Mouse (Mus musculus): ENCODE measurements around the gene Tspear. TPM values are rescaled to one million over a fixed set of nuclear protein-coding genes. Genes with fewer than 3 reads are reported as not detected.
A peak's percentile ranks its signal among the peaks of the same experiment; 100 is the strongest.
"Not testable (repeated sequence)": the region's sequence is repeated elsewhere in the genome, so short reads cannot be mapped to it uniquely, and the experiment has no call there.

Gene Tspear
- total RNA-seq, 1 experiment from 2014 or later, result 2.8 TPM

GRCm38 (mm10) chr10:77753448-77753847 lies 67.1 kb downstream of the Tspear start:
- no peak for ATAC-seq (replicated peaks in 1 of 2; ENCODE audit: insufficient read depth in 1 of 2, low FRiP score in 2 of 2, low TSS enrichment in 1 of 2, low read depth in 1 of 2, poor library complexity in 2 of 2, severe bottlenecking in 2 of 2)

GRCm38 (mm10) chr10:77759582-77759981 lies 73.2 kb downstream of the Tspear start, which contains the start of gene Gm3233:
Gene Gm3233, minus strand, starts transcription at chr10:77759682.
- ATAC-seq (replicated peaks in 1 of 2; ENCODE audit: insufficient read depth in 1 of 2, low FRiP score in 2 of 2, low TSS enrichment in 1 of 2, low read depth in 1 of 2, poor library complexity in 2 of 2, severe bottlenecking in 2 of 2), result not testable (repeated sequence)

GRCm38 (mm10) chr10:77769727-77770126 lies 83.4 kb downstream of the Tspear start:
- ATAC-seq (replicated peaks in 1 of 2; ENCODE audit: insufficient read depth in 1 of 2, low FRiP score in 2 of 2, low TSS enrichment in 1 of 2, low read depth in 1 of 2, poor library complexity in 2 of 2, severe bottlenecking in 2 of 2), result no peak

- ATAC-seq (replicated peaks in 1 of 2; ENCODE audit: insufficient read depth in 1 of 2, low FRiP score in 2 of 2, low TSS enrichment in 1 of 2, low read depth in 1 of 2, poor library complexity in 2 of 2, severe bottlenecking in 2 of 2), result not testable (repeated sequence)
These were observed 84.9 kb downstream of the Tspear start, which contains the start of gene Gm3238 for GRCm38 (mm10) chr10:77771225-77771624. Gene Gm3238, minus strand, starts transcription at chr10:77771325.

GRCm38 (mm10) chr10:77772142-77772541 lies 85.8 kb downstream of the Tspear start:
- not testable (repeated sequence) for ATAC-seq (replicated peaks in 1 of 2; ENCODE audit: insufficient read depth in 1 of 2, low FRiP score in 2 of 2, low TSS enrichment in 1 of 2, low read depth in 1 of 2, poor library complexity in 2 of 2, severe bottlenecking in 2 of 2)

GRCm38 (mm10) chr10:77776844-77777243 lies 90.5 kb downstream of the Tspear start, which contains the start of gene Gm7138:
Gene Gm7138, minus strand, starts transcription at chr10:77776944.
- ATAC-seq (replicated peaks in 1 of 2; ENCODE audit: insufficient read depth in 1 of 2, low FRiP score in 2 of 2, low TSS enrichment in 1 of 2, low read depth in 1 of 2, poor library complexity in 2 of 2, severe bottlenecking in 2 of 2), result not testable (repeated sequence)

- ATAC-seq (replicated peaks in 1 of 2; ENCODE audit: insufficient read depth in 1 of 2, low FRiP score in 2 of 2, low TSS enrichment in 1 of 2, low read depth in 1 of 2, poor library complexity in 2 of 2, severe bottlenecking in 2 of 2), result not testable (repeated sequence)
These were observed 96.1 kb downstream of the Tspear start, which contains the start of gene Gm3250 for GRCm38 (mm10) chr10:77782442-77782841. Gene Gm3250, minus strand, starts transcription at chr10:77782542.

- not testable (repeated sequence) for ATAC-seq (replicated peaks in 1 of 2; ENCODE audit: insufficient read depth in 1 of 2, low FRiP score in 2 of 2, low TSS enrichment in 1 of 2, low read depth in 1 of 2, poor library complexity in 2 of 2, severe bottlenecking in 2 of 2)
These were observed 97.0 kb downstream of the Tspear start for GRCm38 (mm10) chr10:77783396-77783795.

- not testable (repeated sequence) for ATAC-seq (replicated peaks in 1 of 2; ENCODE audit: insufficient read depth in 1 of 2, low FRiP score in 2 of 2, low TSS enrichment in 1 of 2, low read depth in 1 of 2, poor library complexity in 2 of 2, severe bottlenecking in 2 of 2)
These were observed 101.5 kb downstream of the Tspear start, which contains the start of gene Gm7137 for GRCm38 (mm10) chr10:77787876-77788275. Gene Gm7137, minus strand, starts transcription at chr10:77788200.

- no peak for ATAC-seq (replicated peaks in 1 of 2; ENCODE audit: insufficient read depth in 1 of 2, low FRiP score in 2 of 2, low TSS enrichment in 1 of 2, low read depth in 1 of 2, poor library complexity in 2 of 2, severe bottlenecking in 2 of 2)
These were observed 102.3 kb downstream of the Tspear start for GRCm38 (mm10) chr10:77788621-77789020.

GRCm38 (mm10) chr10:77794976-77795375 lies 108.6 kb downstream of the Tspear start, which contains the start of gene Gm9639:
Gene Gm9639, minus strand, starts transcription at chr10:77795076.
- ATAC-seq (replicated peaks in 1 of 2; ENCODE audit: insufficient read depth in 1 of 2, low FRiP score in 2 of 2, low TSS enrichment in 1 of 2, low read depth in 1 of 2, poor library complexity in 2 of 2, severe bottlenecking in 2 of 2), result no peak

- no peak for ATAC-seq (replicated peaks in 1 of 2; ENCODE audit: insufficient read depth in 1 of 2, low FRiP score in 2 of 2, low TSS enrichment in 1 of 2, low read depth in 1 of 2, poor library complexity in 2 of 2, severe bottlenecking in 2 of 2)
These were observed 111.3 kb downstream of the Tspear start for GRCm38 (mm10) chr10:77797677-77798076.

GRCm38 (mm10) chr10:77798164-77798920 lies 112.0 kb downstream of the Tspear start:
- ATAC-seq (replicated peaks in 1 of 2; ENCODE audit: insufficient read depth in 1 of 2, low FRiP score in 2 of 2, low TSS enrichment in 1 of 2, low read depth in 1 of 2, poor library complexity in 2 of 2, severe bottlenecking in 2 of 2), result not testable (repeated sequence)

- ATAC-seq (replicated peaks in 1 of 2; ENCODE audit: insufficient read depth in 1 of 2, low FRiP score in 2 of 2, low TSS enrichment in 1 of 2, low read depth in 1 of 2, poor library complexity in 2 of 2, severe bottlenecking in 2 of 2), result no peak
These were observed 112.6 kb downstream of the Tspear start, which contains the start of gene Gm19668 for GRCm38 (mm10) chr10:77798921-77799508. Gene Gm19668, minus strand, starts transcription at chr10:77799133.

GRCm38 (mm10) chr10:77804095-77804494 lies 117.7 kb downstream of the Tspear start:
- no peak for ATAC-seq (replicated peaks in 1 of 2; ENCODE audit: insufficient read depth in 1 of 2, low FRiP score in 2 of 2, low TSS enrichment in 1 of 2, low read depth in 1 of 2, poor library complexity in 2 of 2, severe bottlenecking in 2 of 2)

- no peak for ATAC-seq (replicated peaks in 1 of 2; ENCODE audit: insufficient read depth in 1 of 2, low FRiP score in 2 of 2, low TSS enrichment in 1 of 2, low read depth in 1 of 2, poor library complexity in 2 of 2, severe bottlenecking in 2 of 2)
These were observed 125.4 kb downstream of the Tspear start, which contains the start of gene Gm9507 for GRCm38 (mm10) chr10:77811743-77812142. Gene Gm9507, minus strand, starts transcription at chr10:77811843.

GRCm38 (mm10) chr10:77814382-77814781 lies 128.0 kb downstream of the Tspear start, which contains the start of gene Gm2696:
Gene Gm2696, plus strand, starts transcription at chr10:77814682.
- no peak for ATAC-seq (replicated peaks in 1 of 2; ENCODE audit: insufficient read depth in 1 of 2, low FRiP score in 2 of 2, low TSS enrichment in 1 of 2, low read depth in 1 of 2, poor library complexity in 2 of 2, severe bottlenecking in 2 of 2)

- ATAC-seq (replicated peaks in 1 of 2; ENCODE audit: insufficient read depth in 1 of 2, low FRiP score in 2 of 2, low TSS enrichment in 1 of 2, low read depth in 1 of 2, poor library complexity in 2 of 2, severe bottlenecking in 2 of 2), result peak in 1 of 2 experiments; percentile 32; a peak in 1 of 4 replicates
These were observed 129.1 kb downstream of the Tspear start for GRCm38 (mm10) chr10:77815514-77815913.
